Mouse (Mus musculus) ovary, adult 18-20 months (tissue): ENCODE measurements around the gene Mmd.
"Not testable (repeated sequence)": the region's sequence is repeated elsewhere in the genome, so short reads cannot be mapped to it uniquely, and the experiment has no call there.

Experiments used
- DNase-seq: peaks from one replicate; pipeline ENCODE4 v3.0.0; 2022; ENCODE audit warnings: low spot score, mixed read lengths

Gene Mmd

GRCm38 (mm10) chr11:90249701-90250141 is 465 bp downstream of the Mmd start:
- DNase-seq = no peak

- DNase-seq = no peak
Measured at GRCm38 (mm10) chr11:90250189-90250588, 933 bp downstream of the Mmd start.

- no peak for DNase-seq
Measured at GRCm38 (mm10) chr11:90250730-90251129, 1.5 kb downstream of the Mmd start.

- no peak for DNase-seq
Measured at GRCm38 (mm10) chr11:90251923-90252322, 2.7 kb downstream of the Mmd start.

GRCm38 (mm10) chr11:90252366-90252765 is 3.1 kb downstream of the Mmd start:
- no peak for DNase-seq

GRCm38 (mm10) chr11:90254536-90254935 is 5.3 kb downstream of the Mmd start:
- no peak for DNase-seq

- DNase-seq = no peak
Measured at GRCm38 (mm10) chr11:90255687-90256086, 6.4 kb downstream of the Mmd start.

GRCm38 (mm10) chr11:90256833-90257525 is 7.7 kb downstream of the Mmd start:
- DNase-seq = no peak

- DNase-seq = no peak
Measured at GRCm38 (mm10) chr11:90258321-90258927, 9.2 kb downstream of the Mmd start.

- DNase-seq = no peak
Measured at GRCm38 (mm10) chr11:90259071-90259470, 9.8 kb downstream of the Mmd start.

GRCm38 (mm10) chr11:90259826-90260225 is 10.6 kb downstream of the Mmd start:
- DNase-seq = no peak

- DNase-seq = no peak
Measured at GRCm38 (mm10) chr11:90264180-90264579, 14.9 kb downstream of the Mmd start.

GRCm38 (mm10) chr11:90265581-90265980 is 16.3 kb downstream of the Mmd start:
- DNase-seq = no peak

GRCm38 (mm10) chr11:90268934-90269333 is 19.7 kb downstream of the Mmd start:
- DNase-seq = no peak

- no peak for DNase-seq
Measured at GRCm38 (mm10) chr11:90269398-90270123, 20.3 kb downstream of the Mmd start.

- no peak for DNase-seq
Measured at GRCm38 (mm10) chr11:90270132-90270877, 21.0 kb downstream of the Mmd start.

- DNase-seq = no peak
Measured at GRCm38 (mm10) chr11:90274187-90274586, 24.9 kb downstream of the Mmd start.

GRCm38 (mm10) chr11:90275663-90276062 is 26.4 kb downstream of the Mmd start:
- no peak for DNase-seq

GRCm38 (mm10) chr11:90276150-90276549 is 26.9 kb downstream of the Mmd start:
- peak; percentile 31 for DNase-seq

GRCm38 (mm10) chr11:90276561-90276960 is 27.3 kb downstream of the Mmd start:
- no peak for DNase-seq

- no peak for DNase-seq
Measured at GRCm38 (mm10) chr11:90280069-90280468, 30.8 kb downstream of the Mmd start.

- DNase-seq = not testable (repeated sequence)
Measured at GRCm38 (mm10) chr11:90281943-90282342, 32.7 kb downstream of the Mmd start.
